Mouse (Mus musculus): Measurements from ENCODE around the gene Myb.

The Myb gene

DNA sequence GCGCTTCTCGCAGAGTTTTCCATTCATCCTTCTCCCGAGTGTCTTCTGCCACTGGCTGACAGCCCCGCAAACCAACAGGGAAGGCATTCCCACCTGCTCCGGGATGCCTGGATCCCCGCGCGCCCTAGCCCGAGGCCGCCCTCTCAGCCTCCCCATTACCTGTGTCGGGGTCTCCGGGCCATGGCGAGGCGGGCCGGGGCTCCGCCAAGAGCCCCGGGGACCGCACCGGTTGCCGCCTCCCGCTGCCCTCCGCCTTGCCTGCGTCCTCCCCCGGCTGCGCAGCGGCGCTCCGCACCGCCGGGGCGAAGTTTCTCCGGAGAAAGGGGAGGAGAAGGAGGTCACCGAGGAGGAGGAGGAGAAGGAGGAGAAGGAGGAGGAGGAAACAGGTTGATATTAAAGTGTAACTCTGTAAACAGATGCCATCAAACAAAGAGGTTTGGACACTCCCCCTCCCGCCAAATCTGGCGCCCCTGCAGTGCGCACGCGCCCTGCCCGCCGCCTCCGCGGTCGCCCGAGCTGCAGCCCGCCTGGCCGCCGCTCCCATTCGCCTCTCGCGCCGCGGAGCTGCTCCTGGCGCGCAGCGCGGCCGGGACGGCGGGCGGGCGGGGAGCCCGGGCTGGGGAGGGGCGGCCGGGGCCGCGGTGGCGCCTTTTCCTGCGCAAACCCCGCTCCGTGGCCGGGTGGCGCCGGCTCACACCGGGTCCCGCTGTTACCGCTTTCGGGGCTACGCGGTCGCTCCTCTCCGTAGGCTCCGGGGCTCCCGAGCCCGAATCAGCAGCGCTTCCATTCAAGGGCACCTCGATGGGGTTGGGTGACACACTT lies at the start of gene Myb:
Gene Myb (minus strand): TSS at position 448 of the 822 bp plus-strand sequence.
- peak; percentile 32 to 47 for DNase-seq (ENCODE audit: low spot score in 2 of 2)

- DNase-seq (ENCODE audit: low spot score in 2 of 2) = no peak
Measured at GRCm38 (mm10) chr10:21207378-21207777, 46.6 kb upstream of the Myb start.

DNA sequence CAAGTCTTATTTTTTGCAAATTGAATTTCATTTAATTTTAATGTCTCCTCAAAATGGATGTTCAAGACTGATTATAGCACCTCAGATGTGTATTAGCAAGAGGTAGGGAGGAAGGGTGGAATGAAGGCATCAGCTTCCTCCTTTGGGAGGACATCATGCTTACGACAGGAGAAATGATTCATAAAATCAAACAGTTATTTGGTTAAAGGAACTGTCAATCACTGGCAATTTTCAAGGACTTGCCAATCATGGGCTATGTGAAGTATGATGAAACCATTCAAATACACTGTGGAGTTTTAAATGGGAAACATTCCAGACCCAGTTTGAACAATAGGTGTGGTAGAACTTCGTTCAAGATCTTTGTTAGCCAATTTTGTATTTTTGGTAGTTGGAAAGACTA lies 45.4 kb upstream of the Myb start:
- no peak for DNase-seq (ENCODE audit: low spot score in 2 of 2)

GRCm38 (mm10) chr10:21204496-21205085 lies 43.8 kb upstream of the Myb start:
- no peak for DNase-seq (ENCODE audit: low spot score in 2 of 2)

DNA sequence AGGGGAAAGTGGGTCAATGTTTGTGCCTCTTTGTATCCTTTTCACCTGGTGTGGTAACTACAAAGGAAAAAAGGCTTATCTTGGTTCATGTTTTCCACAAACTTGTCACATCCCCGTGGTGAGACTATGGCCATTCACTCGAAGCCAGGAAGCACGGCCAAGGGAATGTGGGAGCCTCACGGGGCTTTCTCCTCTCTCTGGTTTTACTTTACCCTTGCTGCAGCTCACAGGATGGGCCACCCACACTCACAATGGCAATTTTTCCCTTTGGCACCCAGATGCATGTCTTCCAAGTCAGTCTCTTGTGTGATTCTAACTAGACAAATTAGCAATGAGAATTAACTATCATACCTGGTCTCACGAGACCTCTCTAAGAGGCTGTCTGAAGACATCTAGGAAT lies 43.1 kb upstream of the Myb start:
- DNase-seq (ENCODE audit: low spot score in 2 of 2) = no peak

- no peak for DNase-seq (ENCODE audit: low spot score in 2 of 2)
Measured at GRCm38 (mm10) chr10:21203461-21203860, 42.7 kb upstream of the Myb start.

- no peak for DNase-seq (ENCODE audit: low spot score in 2 of 2)
Measured at GRCm38 (mm10) chr10:21200761-21201160, 40.0 kb upstream of the Myb start.

- DNase-seq (ENCODE audit: low spot score in 2 of 2) = no peak
Measured at GRCm38 (mm10) chr10:21200322-21200721, 39.5 kb upstream of the Myb start.

- DNase-seq (ENCODE audit: low spot score in 2 of 2) = no peak
Measured at GRCm38 (mm10) chr10:21196646-21197116, 35.9 kb upstream of the Myb start.

DNA sequence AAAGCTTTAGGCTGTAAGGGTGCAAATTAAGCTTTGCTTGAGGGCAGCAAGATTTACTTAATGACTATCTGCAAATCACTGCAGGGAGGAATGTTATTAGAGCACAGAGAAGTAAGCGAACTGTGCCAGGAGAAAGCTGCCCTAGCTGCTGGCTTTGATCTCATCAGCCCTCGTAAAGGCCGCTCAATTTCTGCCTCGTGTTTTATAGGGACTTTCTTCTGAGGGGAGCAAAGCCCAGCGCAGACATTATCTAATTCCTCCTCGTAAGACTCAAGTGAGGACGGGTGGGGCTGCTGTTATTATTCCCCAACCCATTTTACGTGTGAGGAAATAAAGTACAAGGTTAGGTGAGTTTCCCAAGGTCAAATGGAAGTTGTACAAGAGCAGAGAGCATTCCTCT lies 34.8 kb upstream of the Myb start:
- no peak for DNase-seq (ENCODE audit: low spot score in 2 of 2)

DNA sequence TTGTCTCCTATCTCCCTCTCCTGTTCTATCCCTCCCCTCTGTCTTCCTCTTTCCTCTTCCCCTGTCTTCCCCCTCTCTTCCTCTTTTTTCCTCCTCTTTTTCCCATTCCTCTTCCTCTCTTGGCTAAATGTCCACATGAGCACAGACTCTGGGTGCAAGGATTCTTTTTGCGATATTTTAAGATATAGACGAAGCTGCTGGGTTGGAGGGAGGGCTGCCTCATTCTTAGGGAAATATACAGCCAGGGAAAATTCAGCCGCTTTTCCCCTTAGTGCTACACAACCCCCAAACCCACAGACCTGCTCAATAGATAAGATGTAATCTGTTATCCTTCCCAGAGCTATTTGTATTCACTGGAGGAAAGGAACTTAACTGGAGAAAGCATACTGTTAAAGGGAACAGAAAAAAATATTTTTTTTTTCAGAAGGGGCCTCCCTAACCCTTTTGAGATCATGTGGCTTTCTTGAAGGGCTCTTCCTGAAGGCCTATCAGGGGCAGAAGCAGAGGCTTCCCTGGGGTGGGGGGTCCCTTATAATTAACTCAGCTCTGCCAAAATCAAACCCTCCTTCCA lies 33.2 kb upstream of the Myb start:
- no peak for DNase-seq (ENCODE audit: low spot score in 2 of 2)

DNA sequence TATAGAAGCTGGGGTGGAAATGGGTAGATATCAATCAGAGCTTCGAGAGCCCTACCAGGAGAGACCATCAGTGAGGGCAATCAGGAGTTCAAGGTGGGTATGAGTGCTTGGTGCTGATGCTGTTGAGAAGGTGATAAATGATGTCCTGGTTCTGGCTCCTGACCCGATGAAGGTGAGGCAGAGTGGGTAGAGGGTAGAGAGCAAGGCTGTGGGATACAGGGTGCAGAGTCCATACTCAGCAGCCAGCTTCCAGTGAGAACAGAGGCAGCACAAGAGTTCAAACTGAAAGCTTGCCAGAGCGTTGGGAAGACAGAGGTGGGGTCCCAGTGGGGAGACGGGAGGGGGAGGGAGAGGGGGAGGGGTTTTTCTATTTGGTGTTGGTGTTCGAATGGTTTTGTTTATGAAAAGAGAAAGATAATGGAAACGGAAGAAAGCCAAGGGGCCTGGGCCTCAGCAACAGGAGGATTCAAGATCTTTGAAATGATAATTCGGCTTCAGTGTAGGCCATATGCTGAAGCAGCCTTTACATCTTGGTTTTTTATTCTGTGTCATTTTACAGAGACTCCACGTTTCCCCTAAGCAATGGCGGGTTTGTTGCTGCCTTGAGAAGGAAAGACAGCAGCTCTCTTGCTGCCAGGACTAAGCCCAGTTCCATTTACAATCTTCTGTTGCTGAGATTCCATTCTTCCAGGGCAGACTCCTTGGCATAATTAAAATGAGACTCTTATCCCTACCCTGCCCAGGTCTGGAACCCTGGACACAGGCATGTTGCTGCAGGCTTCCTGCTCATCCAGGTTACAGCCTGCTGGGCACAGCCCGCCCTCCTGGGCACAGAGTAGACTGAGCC lies 32.5 kb upstream of the Myb start:
- DNase-seq (ENCODE audit: low spot score in 2 of 2) = no peak

DNA sequence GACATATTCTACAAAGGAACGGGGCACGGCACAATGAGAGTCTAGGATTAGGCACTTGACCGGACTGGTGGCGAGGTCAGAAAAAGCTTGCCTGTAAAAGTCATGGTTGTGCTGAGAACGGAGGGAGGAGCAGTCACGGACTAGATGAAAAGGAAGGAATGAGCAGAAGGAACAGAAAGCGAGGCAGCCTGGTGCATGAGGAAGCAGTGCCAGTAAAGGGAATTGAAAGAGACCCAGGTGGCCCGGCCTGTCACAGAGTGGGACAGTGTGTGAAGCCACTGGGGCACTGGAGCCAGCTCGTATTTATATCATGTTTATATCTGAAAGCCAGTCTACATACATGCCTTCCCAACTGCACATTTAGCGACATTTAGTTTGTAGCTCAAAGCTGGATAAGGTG lies 31.7 kb upstream of the Myb start:
- DNase-seq (ENCODE audit: low spot score in 2 of 2) = no peak

- no peak for DNase-seq (ENCODE audit: low spot score in 2 of 2)
Measured at GRCm38 (mm10) chr10:21189756-21190397, 29.1 kb upstream of the Myb start.

DNA sequence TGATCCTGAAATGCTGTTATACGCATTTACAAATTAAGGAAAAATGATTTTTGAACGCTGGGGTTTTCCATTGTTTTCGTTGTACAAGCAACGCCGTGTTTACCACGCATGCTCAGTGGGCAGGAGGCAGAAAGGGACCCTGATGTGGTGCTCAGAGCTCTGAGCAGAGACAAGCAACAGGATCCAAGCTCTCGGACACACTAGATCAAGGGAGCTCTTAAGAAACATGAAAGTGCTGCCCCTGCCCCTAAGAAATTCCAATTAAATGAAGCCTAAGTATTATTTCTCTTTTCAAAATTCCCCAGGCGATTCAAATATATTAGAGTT lies 28.5 kb upstream of the Myb start:
- DNase-seq (ENCODE audit: low spot score in 2 of 2) = no peak

DNA sequence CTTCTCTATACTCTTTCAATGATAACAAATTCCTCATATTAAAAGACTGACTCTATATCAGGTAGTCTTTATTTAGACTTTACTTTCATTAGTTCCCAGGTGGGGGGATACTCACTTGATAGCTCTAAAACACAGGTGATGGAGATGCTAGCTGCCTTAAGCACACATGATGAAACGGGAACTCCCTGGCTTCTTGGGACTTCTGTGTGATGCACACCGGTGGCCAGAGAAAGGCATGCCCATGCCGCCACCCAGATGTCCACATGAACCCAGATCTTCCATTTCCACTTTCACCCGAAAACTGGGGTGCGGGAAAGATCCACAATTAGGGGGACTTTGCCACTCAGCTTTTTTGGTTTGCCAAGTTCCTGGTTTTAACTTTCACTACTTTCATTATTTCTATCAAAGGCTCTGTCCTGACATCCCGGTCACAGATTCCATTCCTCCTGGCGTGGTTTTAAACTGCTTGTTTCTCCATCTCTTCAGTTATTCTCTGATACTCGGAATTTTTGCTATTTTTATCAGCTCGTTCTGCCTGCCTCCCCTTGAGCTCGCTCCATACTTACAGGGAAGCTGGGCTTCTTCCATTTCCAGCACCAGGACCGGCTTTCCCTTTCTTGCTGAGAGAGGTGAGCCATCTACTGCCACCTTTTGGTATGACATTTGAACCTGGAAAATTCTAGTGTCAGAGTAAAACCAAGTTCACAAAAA lies 27.9 kb upstream of the Myb start:
- DNase-seq (ENCODE audit: low spot score in 2 of 2) = peak; percentile 37 to 69

GRCm38 (mm10) chr10:21187847-21188246 lies 27.1 kb upstream of the Myb start:
- no peak for DNase-seq (ENCODE audit: low spot score in 2 of 2)

GRCm38 (mm10) chr10:21186733-21187132 lies 25.9 kb upstream of the Myb start:
- DNase-seq (ENCODE audit: low spot score in 2 of 2) = no peak

DNA sequence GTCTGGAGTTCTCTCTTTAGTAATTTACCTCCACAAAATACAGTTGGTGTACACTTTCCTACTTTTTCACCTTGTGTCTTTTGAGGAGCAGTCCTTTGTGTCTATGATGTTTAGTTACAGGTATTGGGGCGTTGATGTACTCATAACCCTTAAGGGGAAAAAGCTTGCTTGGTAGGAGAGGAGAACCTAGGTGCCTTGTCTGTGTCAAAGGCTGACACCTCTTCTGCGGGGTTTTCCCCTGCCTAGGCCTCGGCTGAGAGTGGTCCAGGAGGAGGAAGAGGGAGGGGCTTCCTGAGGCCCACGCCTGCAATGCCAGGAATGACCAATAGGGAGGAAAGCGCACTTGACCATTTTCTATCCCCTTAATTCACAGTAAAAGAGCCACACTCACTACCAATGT lies 17.9 kb upstream of the Myb start:
- no peak for DNase-seq (ENCODE audit: low spot score in 2 of 2)

DNA sequence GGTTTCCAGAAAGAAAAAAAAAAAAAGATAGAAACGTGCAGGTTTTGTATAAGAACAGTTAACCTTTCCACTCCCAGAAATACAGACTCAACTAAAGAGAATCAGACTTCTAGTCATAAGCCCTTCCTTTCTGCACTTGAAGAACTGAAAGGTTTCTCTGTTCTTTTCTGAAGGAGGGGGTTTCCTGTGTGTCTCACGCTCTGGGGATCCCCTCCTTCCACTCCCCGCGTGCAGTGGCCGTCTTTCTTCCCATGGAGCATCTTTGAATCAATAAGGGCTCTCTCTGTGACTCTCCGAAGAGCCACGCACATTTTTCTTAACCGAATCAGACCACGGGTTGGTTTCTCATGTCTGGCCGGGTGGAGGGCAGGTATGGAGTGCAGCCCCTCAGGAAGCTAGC lies 17.5 kb upstream of the Myb start:
- DNase-seq (ENCODE audit: low spot score in 2 of 2) = no peak

GRCm38 (mm10) chr10:21172650-21173200 lies 11.9 kb upstream of the Myb start:
- DNase-seq (ENCODE audit: low spot score in 2 of 2) = no peak
